Mouse (Mus musculus) cerebellum, adult 2 months (tissue): ENCODE measurements around the gene Poldip2.

Experiments used
- CTCF ChIP-seq: fragments of 200-500 bp; IDR thresholded peaks from 2 replicates; pipeline ENCODE4 v1.5.1; 2011; ENCODE audit warnings: low read depth, mild to moderate bottlenecking, control low read depth, low read length, moderate library complexity, borderline replicate concordance; ENCODE audit not compliant: insufficient read depth
- POLR2A ChIP-seq: fragments of 200-500 bp; IDR thresholded peaks from 2 replicates; pipeline ENCODE4 v1.6.1; 2011; ENCODE audit warnings: low read length, control low read depth, borderline replicate concordance; ENCODE audit not compliant: insufficient read depth

DNA sequence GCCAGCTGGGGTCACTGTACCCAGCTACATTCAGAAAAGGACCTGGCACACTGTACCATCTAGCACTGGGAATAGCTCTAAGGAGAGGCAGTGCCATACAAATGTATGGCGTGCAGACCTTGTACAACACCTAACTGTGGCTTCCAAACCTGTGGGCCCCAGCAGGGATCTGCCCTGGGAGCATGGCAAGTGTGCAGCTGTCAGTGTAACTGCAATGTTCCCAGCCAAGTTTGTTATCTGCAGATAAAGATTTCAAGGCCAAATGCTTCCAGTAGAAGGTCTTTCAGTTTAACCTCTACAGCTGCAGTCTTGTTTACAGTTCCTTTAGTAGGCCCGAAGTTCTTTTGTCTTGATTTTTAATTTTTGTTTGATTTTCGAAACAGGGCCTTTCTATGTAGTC lies 43.6 kb downstream of the Poldip2 start:
- TF ChIP-seq POLR2A = no peak
- TF ChIP-seq CTCF = no peak
